Mouse (Mus musculus): Measurements from ENCODE around the gene Morn1. TPM values are rescaled to one million over a fixed set of nuclear protein-coding genes. Genes with fewer than 3 reads are reported as not detected.

The Morn1 gene
- total RNA-seq, 2 experiments from 2014 or later = 3.9 to 4.4 TPM

DNA sequence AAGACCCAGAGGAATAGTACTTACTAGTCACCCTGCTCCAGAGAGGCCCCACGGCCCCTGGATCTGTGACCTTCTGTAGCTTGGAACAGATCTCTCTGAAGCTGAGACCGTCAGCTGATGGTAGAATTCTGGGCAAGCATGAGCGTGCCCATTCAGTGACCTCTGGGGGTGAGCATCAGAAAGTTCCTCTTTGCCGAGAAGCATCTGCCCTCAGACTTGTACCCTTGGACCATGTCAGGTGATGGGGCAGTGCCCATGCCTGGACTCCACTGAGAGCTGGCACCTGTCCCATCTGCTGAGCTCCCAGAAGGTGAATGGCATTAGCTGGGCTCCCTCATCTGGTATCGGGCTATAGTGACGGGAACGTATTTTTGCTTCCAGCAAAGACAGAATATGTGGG lies 51.5 kb downstream of the Morn1 start:
- no peak for DNase-seq (ENCODE audit: low spot score in 2 of 2)

DNA sequence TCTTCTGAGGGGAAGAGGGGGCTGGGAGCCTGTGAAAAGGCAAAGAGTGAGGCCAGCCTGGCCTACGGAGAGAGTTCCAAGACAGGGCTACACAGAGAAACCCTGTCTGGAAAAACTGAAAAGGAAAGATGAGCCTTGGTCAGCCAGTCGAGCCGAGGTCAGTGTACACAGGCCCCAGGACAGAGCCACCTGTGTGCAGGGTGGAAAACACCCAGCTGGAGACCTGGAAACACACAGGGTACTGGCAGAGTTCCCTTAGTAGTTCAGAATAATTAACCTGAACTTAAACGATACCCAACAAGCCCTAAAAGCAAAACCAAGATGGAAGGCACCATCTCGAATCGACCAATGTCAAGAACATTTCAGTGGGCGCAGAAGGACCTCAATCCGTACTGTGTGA lies 52.1 kb downstream of the Morn1 start:
- DNase-seq (ENCODE audit: low spot score in 2 of 2) = no peak

DNA sequence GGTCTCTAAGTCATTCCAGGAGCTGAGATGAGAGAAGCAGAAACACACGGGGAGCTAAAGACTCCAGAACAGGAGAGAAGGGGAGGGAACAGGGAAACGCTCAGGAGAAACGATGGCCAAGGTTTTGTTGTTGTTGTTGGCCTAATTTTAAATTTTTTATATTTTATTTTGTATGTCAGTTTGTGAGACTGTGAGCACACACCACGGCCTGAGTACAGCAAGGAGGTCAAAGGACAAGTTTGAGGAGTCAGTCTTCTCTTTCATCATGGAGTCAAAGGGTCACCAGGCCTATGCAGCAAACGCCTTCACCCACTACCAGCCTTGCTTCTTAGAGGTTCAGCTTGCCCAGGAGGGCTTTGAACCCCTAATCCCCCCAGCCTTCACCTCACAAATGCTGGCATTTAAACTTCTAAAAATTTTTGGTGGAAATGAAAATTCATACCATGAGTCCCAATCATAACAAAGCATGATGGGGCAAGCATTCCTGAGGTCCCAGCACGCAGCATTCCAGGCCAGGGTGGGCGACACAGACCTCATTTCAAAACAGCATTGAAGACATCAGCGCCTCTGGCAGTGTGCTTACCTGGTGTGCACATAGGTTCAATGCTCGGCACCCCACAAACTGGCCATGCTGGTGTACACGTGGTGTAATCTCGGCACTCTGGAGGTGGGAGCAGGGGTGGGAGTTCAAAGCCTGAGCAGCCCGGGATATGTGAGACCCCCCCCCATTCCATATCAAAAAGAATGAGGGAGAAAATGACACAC lies 53.1 kb downstream of the Morn1 start:
- no peak for DNase-seq (ENCODE audit: low spot score in 2 of 2)

DNA sequence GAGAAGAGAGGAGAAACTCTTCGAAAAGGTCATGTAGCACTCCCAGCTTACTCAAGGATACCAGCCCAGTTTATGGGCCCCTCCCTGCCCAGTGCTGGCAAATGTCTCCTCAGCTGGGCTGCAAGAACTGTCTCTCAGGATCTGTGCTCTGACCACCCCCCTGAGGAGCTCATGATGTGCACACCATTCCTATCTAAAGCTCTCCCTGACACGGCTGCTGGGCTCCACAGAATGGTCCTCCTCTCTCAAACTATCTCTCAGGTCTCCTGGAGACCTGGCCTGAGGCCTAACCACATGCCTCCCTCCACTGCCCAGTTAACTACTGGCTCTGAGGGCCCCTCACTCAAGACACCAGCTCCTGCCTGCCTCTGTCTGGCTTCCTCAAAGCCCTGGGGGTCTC lies 53.8 kb downstream of the Morn1 start:
- DNase-seq (ENCODE audit: low spot score in 2 of 2) = no peak

DNA sequence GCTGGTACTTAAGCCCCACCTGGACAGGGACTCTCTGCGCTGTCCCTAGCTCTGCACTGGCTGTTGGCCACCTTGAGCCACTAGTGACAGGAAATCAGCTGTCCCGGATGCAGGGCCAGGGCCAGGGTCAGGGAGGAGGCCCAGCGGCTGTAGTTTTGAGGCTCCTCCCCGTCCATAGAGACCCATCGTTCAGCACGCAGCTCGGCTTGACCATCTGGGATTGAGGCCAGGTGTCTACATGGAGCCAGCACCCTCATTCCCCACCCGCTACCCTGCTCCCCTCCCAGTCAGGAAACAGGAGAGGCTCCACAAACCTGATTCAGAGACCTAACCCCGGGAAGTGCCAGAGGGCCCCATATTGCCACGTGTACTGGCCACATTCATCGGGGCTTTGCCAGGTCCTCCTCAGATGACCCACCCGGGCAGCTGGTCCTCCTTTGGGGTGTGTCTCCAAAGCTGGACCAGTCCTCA lies 54.5 kb downstream of the Morn1 start:
- DNase-seq (ENCODE audit: low spot score in 2 of 2) = peak; percentile 70 to 88

DNA sequence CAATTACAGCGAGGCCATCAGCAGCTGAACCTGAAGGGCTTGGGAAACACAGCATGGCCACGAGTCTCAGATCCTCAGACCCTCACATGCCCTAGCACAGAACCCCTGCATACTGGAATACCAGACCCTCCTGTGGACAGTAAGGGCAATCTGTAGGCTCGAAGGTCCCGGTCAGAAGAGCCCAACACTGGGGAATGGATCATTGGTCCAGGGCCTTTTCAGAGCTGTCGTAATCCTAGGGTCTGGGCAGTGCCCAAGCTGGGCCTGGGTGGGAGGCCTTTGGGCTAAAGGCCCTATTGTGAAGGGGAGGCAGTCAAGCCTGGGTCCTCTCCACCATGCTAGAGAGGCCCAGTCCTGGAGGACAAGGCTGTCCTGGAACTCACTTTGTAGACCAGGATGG lies 56.5 kb downstream of the Morn1 start:
- no peak for DNase-seq (ENCODE audit: low spot score in 2 of 2)

DNA sequence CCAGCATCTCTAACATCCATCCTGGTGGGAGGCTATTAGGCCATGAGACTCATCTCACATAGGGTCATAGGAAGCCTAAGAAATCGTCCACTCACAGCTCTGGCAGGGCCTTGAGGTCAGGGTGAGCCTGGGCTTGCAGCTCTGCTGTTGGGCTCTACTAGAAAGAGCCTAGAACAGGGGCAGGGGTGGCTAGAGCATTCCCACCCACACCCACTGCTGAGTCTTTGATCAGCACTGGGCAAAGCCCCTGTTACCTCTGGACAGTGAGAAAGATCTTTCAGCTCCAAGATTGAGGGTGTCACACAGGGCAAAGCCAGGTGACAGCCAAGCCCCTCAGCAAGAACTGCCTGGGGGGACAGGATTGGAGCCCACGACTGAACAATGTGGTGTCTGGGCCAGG lies 57.0 kb downstream of the Morn1 start:
- DNase-seq (ENCODE audit: low spot score in 2 of 2) = no peak

DNA sequence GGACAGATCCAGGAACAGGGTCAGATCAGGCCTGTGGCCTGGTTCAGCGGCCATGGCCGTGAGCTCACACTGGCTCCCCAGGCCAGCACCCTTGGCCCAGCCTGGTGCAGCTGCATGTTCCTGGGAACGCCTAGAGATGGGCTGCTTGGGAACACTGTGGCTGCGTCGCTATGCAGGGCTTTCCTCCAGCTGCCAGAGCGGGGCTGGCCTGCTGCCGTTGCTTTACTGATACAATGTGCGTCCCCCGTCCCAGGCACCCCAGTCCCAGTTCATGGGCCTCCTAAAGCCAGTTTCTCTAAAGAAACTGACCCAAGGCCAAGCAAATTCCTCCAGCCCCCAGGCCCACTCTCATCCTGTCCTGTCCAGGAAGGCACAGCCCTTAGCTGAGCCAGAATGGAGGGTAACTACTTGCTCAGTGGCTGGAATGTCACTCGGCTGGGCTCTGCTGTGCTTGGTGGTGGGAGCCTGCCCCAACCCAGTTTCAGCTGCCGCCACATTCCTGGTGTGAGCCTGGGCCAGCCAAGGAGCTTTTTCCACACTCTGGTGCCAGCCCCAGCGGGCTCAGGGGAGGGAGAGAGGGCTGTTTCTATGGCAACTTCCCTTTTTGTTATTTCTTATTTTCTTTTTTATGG lies 57.6 kb downstream of the Morn1 start:
- DNase-seq (ENCODE audit: low spot score in 2 of 2) = peak; percentile 75 to 88

DNA sequence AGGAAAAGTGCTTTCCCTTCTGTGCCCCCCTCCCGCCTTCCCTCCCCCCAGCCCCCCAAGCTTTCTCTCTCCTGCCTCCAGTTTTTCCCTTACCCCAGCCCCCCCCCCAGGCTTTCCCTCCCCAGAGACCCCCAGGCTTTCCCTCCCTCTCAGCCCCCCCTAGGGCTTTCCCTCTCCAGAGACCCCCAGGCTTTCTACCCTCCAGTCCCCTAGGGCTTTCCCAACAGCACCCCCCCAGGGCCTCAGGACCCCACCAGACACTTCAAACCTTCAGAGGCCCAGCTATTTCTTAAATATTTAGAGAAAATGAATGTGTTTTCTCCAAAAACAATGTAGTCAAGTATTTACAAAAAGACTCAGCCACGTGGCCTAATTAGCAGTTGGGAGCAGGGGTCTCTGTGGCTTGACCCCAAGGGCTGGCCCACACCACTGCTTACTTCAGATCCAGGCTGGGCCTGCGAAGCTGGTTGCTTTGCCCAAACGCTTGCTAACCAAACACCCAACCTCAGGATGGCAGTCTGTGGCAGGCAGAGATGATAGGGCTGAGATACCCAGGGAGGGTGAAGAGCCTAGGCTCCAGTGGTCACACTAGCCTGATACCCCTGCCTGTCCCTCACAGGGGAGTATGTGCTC lies 58.3 kb downstream of the Morn1 start:
- DNase-seq (ENCODE audit: low spot score in 2 of 2) = no peak

DNA sequence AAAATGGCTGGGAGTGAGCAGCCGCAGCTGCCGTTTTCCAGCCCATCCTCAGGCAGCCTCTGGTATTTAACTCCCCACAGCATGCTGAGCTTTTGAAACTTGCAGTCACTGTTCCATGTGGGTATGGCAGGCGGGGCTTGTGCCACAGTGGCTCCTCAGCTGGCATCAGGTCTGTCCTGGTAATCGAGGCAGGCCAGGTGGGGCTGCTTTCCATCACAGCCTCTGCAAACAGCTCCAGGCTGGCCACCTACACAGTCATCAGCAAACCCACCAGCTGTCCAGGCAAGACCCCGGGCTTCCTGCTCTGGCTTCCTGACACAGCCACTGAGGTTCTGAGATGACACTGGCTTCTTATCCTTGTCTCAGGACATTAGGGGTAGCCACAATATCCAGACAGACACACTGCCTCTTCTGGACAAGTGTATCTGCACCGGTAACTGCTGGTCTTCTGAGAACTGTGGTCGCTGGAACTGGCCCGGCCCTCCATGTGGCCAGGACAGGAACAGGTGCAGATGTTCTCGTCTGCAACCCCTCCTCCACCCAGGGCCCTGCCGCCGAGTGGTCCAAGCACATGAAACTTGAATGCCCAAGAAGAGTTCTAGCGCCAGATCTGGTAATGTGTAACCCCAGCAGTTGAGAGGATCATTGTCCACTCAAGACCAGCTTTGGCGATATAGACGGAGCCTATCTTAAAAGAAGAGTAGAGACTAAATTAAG lies 59.9 kb downstream of the Morn1 start:
- DNase-seq (ENCODE audit: low spot score in 2 of 2) = no peak

DNA sequence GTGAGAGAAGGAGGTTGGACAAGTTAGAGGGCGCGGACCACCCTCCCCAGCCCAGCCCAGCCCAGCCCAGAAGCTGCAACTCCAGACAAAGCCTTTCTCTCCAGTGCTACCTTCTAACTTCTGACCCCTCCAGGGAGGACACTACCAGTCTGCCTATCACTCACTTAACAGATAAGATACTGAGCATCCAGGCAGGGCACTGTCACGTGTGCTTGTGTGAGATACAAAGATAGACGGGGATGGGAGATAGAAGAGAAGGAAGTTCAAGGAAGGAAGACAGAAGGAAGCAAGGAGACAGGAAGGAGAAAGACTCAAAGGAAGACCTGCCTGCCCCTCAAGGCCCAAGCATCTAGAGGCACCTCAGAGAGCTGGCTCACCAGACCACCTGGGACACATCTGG lies 62.1 kb downstream of the Morn1 start:
- DNase-seq (ENCODE audit: low spot score in 2 of 2) = no peak

DNA sequence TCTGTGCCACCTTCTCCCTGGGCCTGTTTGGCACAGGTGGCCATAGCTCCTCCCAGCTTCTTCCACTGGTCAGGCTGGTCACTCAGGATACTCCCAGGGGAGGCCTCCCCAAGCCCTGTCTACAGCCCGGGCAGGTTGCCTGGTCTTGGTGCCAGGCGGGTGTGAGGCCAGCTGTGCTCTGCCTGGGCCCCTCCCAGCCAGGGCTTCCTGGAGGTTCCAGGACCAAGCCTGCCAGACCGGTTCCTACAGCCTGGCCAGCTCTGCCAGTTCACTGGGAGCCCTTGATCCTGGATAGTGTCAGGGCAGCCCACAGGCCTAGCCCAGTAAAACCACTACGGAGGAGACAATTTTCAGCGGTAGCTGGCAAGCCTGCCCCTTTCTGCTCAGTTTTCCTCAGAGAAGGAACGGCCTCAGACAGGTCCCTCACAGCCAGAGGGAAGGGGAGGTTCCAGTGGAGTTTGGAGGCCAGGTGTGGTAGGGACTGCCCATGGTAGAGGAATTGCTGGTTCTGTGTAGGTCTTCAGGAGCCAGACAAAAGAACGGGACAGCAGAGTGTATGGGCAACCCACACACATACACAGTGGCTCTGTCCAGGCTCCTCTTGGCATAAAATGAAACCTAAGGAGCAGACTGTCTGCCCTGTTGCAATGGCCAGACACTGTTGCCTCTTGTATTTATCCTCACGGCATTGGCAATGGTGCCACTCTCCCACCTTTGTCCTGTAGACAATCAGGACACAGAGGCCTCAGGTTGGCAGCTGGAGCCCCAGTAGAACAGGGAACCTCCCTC lies 62.7 kb downstream of the Morn1 start:
- peak; percentile 59 to 78 for DNase-seq (ENCODE audit: low spot score in 2 of 2)

DNA sequence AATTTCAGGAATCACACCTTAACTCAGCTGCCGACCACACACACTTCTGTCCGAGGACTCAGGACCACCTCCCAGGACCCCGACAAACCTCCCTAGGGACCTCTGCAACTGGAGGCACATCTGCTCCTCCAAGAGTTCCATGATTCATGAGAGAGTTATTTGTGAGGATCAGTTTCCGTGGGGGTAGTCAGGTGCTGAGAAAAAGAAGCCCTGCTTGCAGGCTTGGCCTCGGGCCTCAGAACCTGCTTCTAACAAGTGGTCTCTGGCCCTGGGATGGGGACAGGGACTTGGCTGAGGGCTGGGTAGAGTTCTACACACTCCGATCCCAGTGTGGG lies 63.5 kb downstream of the Morn1 start:
- DNase-seq (ENCODE audit: low spot score in 2 of 2) = no peak

DNA sequence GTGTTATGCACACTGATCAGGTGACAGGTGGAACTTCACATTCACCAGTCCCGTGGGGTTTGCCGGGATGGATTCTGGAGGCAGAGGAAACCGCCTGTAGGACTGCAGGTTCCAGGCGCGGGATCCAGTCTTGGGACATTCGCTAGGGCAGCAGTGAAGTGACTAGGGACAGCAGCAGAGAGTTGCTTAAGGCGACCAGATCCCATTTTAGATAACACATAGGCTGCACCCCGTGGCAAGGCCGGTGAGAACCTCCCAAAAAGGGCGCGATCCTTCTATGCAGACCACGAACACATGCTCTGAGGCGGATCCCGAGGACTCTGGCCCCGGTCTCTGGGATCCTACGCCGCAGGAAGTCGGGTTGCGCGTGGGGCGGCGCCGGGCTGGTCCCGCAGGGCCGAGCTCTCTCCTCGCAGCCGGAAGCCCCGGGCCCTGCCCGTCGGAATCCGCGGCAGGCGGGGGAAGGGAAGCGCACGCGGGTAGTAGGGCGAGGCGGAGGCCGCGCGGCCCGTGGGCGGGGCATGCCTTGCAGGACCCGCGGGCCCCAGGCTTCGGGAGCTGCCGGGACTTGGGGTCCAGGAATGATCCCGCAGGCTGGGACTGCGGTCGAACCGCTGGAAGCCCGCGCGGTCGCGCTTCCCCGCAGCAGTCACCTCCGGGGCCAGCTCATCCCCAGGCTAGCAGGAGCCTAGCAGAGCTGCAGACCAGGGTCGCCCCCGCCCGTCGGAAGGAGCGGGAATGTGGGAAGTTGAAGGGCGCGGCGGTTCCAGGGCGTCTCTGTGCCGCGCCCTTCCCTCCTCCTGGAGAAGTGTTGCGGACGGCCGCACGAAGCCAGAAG lies 64.1 kb downstream of the Morn1 start:
- peak; percentile 89 to 91 for DNase-seq (ENCODE audit: low spot score in 2 of 2)

DNA sequence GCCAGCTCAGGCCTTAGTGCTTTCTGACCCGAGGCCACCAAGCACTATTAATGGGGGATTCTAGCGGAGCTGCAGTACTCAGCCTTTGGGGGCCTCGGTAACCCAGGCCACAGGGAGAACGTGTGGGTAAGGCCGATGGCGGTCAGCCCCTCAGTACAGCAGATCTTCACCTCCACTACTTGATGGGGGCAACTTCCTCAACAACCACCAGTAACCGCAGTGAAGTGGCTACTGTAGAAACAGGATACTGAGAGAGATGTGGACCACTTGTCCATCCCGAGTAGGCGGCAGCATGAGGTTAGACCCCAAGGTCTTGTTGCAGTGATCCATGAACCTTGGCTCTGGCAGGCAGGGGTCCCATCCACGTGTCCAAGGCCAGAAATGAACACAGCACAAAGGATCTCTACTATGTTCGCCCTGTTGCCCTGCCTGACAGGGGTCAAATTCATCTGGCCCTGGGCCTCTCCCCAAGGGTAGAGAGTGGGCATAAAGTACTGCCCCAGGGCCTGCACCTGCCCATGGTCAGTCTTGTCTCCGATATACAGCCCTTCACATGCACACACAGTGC lies 64.9 kb downstream of the Morn1 start:
- no peak for DNase-seq (ENCODE audit: low spot score in 2 of 2)

DNA sequence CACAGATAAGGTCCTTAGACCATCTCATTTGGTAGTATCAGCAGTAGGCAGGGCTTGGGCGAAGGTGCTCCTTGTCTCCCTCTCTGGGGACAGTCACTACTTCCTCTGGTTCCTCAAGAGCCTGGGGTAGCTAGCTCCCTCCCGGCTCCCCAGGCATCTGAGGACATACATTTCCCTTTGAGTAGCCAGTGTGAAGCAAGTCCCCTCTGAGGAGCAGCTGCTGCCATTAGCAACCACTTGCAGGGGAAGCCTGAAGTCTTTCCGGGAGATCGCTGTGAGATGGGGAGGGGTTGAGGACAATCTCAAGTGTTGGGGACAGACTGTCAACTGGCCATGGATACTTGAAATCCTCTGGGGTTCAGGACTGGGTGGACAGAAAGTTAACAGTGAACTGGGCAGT lies 65.5 kb downstream of the Morn1 start:
- DNase-seq (ENCODE audit: low spot score in 2 of 2) = no peak

DNA sequence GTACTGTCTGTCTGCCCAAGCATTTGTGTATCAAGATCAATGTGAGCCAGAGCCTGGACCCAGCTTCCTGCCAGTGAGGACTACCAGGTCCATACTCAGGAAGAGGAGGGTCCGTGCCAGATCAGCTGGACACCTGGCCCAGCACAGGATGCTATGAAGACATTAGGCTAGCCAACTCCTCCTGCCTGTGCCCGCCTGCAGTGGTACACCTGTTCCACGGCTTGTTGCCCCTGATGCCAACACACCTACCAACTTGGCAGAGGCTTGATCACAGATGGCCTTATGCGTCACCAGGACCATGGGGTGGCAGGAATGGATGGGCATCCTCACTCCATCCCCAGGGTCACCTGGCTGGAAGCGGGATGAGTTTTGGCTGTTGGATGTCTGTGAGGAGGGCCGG lies 66.1 kb downstream of the Morn1 start:
- DNase-seq (ENCODE audit: low spot score in 2 of 2) = no peak

DNA sequence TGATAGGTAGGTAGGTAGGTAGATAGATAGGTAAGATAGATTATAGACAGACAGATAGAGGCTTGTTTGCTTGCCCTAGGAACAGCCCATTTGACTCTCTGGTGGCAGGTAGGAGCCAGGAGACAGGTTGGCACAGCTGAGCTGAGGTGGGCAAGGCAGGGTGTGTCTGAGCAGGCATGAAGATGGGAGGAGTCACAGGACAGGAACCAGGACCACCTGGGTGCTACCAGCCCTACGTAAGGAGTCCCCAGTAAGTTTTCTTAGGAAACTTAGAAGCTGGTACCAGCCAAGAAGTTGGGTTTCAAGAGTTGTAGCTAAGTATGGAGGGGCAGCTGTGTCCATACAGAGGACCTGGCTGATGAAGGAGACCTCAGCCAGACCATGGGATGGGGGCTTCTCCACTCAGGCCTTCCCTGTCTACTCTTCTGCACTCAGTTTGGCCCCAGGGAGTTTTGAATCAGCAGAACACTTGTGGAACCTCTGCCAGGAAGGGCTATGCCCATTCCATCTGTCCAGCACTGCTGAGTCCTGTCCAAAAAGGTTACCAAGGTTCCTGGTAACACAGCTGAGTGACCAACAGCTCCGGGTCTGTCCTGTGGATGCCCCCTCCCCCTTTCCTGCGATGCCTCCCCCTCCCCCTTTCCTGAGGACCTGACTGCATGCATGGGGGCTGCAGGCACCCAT lies 67.2 kb downstream of the Morn1 start:
- DNase-seq (ENCODE audit: low spot score in 2 of 2) = no peak

DNA sequence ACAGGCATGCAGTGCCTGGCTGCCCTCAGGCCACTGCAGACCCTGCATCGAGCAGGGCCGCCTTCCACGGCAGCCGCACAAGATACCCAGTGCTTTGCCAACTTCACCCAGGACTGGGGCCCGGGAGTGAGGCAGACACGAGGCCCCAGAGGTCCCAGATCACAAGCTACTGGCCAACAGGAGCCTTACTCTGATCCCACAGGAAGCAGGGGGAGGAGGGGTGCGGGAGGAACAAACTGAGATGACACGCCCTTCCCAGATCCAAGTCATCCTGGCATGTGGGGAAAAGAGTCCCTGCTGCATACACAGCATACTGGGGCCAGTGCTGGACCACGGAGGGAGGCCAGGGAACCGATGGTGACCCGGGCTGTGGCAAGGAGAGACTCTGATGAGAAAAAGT lies 68.6 kb downstream of the Morn1 start:
- DNase-seq (ENCODE audit: low spot score in 2 of 2) = no peak

All from gastrocnemius, postnatal 4 days (tissue).